Mouse (Mus musculus) intestine, postnatal 0 days (tissue): ENCODE data around the gene Dph5. TPM values are rescaled to one million over a fixed set of nuclear protein-coding genes. Genes with fewer than 3 reads are reported as not detected.

Experiments
- ATAC-seq: fragments of 200-750 bp; cut with Nextera tagmentation; 2 replicates; pipeline ENCODE4 v1.8.0; 2017; ENCODE audit warnings: mild to moderate bottlenecking, moderate TSS enrichment, moderate library complexity
- H3K27ac ChIP-seq: fragments of 300-500 bp; sonication (generic); 2 replicates; pipeline ENCODE4 v1.5.1; 2014; ENCODE audit warnings: mild to moderate bottlenecking, low read depth, low read length, moderate library complexity
- H3K27me3 ChIP-seq: fragments of 300-500 bp; sonication (generic); replicated peaks from 2 replicates; pipeline ENCODE4 v1.6.1; 2014; ENCODE audit warnings: low read length, mixed read lengths; ENCODE audit not compliant: control insufficient read depth, insufficient read depth
- H3K36me3 ChIP-seq: fragments of 300-500 bp; sonication (generic); 2 replicates; pipeline ENCODE4 v1.6.1; 2014; ENCODE audit warnings: mild to moderate bottlenecking, moderate library complexity; ENCODE audit not compliant: control insufficient read depth, insufficient read depth
- H3K4me1 ChIP-seq: fragments of 300-500 bp; sonication (generic); replicated peaks from 2 replicates; pipeline ENCODE4 v1.6.1; 2014; ENCODE audit warnings: antibody characterized with exemption, low read length, mixed read lengths; ENCODE audit not compliant: control insufficient read depth, insufficient read depth
- H3K4me2 ChIP-seq: fragments of 300-500 bp; sonication (generic); replicated peaks from 2 replicates; pipeline ENCODE4 v1.6.1; 2014; ENCODE audit warnings: low read depth, mild to moderate bottlenecking, moderate library complexity
- H3K4me3 ChIP-seq: fragments of 300-500 bp; sonication (generic); 2 replicates; pipeline ENCODE4 v1.5.1; 2014; ENCODE audit warnings: low read depth, low read length
- H3K9ac ChIP-seq: fragments of 300-500 bp; sonication (generic); 2 replicates; pipeline ENCODE4 v1.6.1; 2014; ENCODE audit warnings: mild to moderate bottlenecking, low read depth, low read length
- H3K9me3 ChIP-seq: fragments of 300-500 bp; sonication (generic); 2 replicates; pipeline ENCODE4 v1.6.1; 2016; ENCODE audit warnings: mixed run types; ENCODE audit not compliant: control insufficient read depth
- CTCF ChIP-seq: sonication (generic); IDR thresholded peaks from 2 replicates; pipeline ENCODE4 v1.5.1; 2016; ENCODE audit warnings: low read depth, mild to moderate bottlenecking, control low read depth, antibody characterized with exemption, moderate library complexity
- WGBS: fragments of 180-500 bp; shearing (Covaris S2); extraction: QIAGEN DNeasy Blood & Tissue Kit; methylation state at CpG from one replicate; pipeline ENCODE4 v1.1.7; 2014; 5-methylcytosine and 5-hydroxymethylcytosine counted together
- polyA plus RNA-seq: library from polyadenylated mRNA; unstranded; fragments of >200 nt; fragmentation: Nextera tagmentation; extraction: Ambion mirVana; gene quantifications from 2 replicates; pipeline ENCODE4 v1.2.1, GENCODE M21; 2015

Gene Dph5
- polyA plus RNA-seq, 1 experiment from 2014 or later, result 14.0 TPM

DNA sequence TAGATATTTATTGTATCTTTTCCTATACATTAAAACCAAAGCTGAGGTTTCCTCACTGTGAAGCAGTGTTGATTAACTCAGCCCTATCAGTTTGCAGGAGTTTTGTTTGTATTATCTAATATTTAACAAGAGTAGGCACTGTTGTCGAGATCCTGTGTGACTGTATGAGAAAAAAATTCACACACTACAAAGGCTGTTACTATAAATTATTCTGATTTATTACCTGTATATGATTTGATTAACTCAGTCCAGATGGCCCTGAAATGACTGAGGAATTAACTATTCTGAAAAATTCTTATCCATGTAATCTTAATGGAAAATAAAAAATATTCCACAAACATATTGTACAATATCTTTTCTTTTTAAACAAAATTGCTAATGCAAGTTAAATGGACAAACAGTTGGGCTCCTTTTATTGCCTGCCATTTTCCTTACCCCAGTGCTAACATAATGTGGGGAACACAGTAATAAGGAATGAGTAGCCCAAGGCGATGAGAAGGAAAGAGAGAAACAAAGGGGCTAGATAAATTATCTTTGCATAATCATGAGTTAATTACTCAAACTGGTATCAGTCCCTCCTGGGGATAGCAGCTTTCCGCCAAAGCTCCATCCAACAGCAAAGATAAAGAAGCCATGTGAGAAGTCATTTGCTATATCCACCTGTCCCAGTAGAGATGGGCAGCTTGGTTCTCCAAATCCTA is 61.7 kb downstream of the Dph5 start:
- no peak overlapping the region for H3K4me3 ChIP-seq
- WGBS, result 66% methylated on average over 3 of the region's 3 CpGs
- no peak overlapping the region for H3K27ac ChIP-seq
- no peaks in the 10 kb centered on the region for H3K9me3 ChIP-seq
- no peak overlapping the region for H3K9ac ChIP-seq
- no peak overlapping the region for H3K4me2 ChIP-seq
- no peak for TF ChIP-seq CTCF
- no peaks in the 10 kb centered on the region for H3K4me1 ChIP-seq
- peaks cover 39% of the 10 kb centered on the region for H3K36me3 ChIP-seq
- H3K27me3 ChIP-seq, result no peaks in the 10 kb centered on the region
- no peak for ATAC-seq

DNA sequence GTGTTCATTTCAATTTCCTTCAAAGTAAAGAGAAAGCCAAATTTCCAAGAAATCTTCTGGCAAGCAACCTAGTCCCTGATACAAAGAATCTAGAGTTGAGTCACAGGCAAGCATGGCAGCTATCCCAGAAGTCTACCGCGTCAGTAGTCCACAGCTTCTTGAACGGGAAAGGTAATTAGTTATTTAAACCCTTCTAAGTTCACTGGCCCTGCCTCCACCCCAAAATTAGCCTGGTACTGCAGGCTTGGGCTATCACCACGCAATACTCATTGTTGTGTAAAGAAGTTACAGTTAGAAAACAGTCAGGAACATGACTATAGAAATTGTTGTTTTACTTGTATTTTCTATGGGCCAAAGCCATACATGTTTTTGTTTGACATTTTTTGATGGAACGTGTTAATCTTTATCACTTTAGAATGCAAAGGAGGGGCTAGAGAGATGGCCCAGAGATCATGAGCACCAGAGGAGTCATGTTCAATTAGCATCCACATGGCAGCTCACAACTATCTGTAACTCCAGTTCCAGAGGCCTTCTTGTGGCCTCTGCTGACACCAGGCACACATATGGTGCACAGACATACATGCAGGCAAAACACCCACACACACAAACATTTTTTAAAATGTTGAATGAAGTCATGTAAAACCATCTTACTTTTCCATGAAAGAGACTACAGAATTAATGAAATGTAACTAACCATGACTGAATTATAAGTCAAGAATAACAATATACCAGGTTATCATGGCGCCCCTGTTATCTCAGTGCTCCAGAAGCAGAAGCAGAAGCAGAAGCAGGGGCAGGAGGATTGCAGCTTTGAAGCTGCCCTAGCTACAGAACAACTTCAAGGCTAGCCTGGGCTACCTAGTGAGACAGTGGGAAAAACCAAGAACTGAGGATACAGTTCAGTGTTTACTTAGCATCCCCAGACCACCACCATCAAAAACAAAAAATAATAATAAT is 62.6 kb downstream of the Dph5 start:
- Histone ChIP-seq H3K4me2 (no peak overlapping the region), H3K9me3 (no peaks in the 10 kb centered on the region), H3K36me3 (peaks cover 34% of the 10 kb centered on the region), H3K4me3 (no peak overlapping the region), H3K27me3 (no peaks in the 10 kb centered on the region), H3K4me1 (no peaks in the 10 kb centered on the region), H3K27ac (no peak overlapping the region), H3K9ac (no peak overlapping the region)
- no peak for TF ChIP-seq CTCF
- 88% methylated on average over 6 of the region's 6 CpGs for WGBS
- no peak for ATAC-seq

DNA sequence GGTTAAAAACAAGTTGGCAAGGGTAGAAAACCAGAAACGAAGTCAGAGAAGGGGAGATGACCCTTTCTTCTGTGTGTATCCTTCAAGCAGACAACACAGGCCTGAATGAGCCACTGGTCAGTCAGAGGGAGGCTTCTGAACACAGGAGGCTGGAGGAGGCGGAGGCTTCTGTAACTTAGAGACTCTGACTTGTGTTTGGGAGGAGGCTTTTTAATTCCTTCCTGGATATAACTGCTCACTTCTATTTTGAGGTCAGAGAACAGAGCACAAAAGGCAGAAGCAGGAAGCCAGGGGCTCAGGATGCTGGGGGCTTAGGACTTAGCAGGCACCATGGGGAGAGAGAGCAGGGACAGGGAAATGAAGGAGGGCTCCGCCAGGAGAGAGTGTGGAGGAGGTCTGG is 63.6 kb downstream of the Dph5 start:
- no peak for ATAC-seq
- 88% methylated on average over 3 of the region's 3 CpGs for WGBS
- Histone ChIP-seq H3K4me2 (no peak overlapping the region), H3K36me3 (peaks cover 39% of the 10 kb centered on the region), H3K27ac (no peak overlapping the region), H3K4me1 (no peaks in the 10 kb centered on the region), H3K9ac (no peak overlapping the region), H3K4me3 (no peak overlapping the region), H3K9me3 (no peaks in the 10 kb centered on the region), H3K27me3 (no peaks in the 10 kb centered on the region)
- TF ChIP-seq CTCF, result no peak

DNA sequence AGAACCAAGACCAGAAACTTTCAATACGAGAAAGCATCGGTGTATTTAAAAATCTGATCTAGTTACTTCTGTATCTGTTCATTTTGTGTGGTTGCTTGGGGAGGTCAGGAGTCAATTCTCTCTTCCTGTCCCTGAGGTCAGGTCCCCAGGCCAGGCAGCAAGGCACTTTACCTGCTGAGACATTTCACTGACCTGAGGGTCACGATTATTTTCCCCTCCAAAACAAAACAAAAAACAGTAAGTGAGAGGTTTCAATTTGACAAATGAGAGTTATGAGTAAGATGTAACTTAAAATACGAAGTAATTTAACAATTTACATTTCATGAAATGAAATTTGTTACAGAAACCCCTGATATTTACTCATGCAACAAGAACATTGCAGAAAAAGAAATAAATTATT is 64.7 kb downstream of the Dph5 start:
- no peaks in the 10 kb centered on the region for H3K27me3 ChIP-seq
- H3K9ac ChIP-seq, result no peak overlapping the region
- H3K4me1 ChIP-seq, result no peaks in the 10 kb centered on the region
- no peak overlapping the region for H3K27ac ChIP-seq
- WGBS, result 89% methylated on average over 4 of the region's 4 CpGs
- H3K4me3 ChIP-seq, result no peak overlapping the region
- H3K36me3 ChIP-seq, result peaks cover 38% of the 10 kb centered on the region
- H3K4me2 ChIP-seq, result no peak overlapping the region
- ATAC-seq, result no peak
- no peaks in the 10 kb centered on the region for H3K9me3 ChIP-seq
- TF ChIP-seq CTCF, result no peak

DNA sequence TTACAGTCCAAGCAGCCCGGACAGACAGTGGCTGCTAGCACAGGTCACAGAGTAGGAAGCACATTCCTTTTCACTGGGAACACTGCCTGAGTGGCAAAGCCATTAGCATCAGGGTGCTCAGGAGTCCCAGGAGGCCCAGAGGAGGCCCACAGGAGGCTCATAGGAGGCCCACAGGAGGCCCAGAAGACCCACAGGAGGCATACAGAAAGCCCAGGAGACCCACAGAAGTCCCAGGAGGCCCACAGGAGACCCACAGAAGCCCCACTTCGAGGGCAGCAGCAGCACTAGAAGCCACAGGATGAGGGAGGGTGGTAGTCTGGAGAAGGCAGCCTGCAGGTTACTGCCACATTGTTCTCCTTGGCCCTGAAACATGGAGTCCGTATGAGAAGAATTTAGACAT is 65.5 kb downstream of the Dph5 start:
- no peak overlapping the region for H3K27ac ChIP-seq
- 81% methylated on average over 3 of the region's 3 CpGs for WGBS
- no peak for ATAC-seq
- H3K4me1 ChIP-seq, result no peaks in the 10 kb centered on the region
- TF ChIP-seq CTCF, result no peak
- peaks cover 43% of the 10 kb centered on the region for H3K36me3 ChIP-seq
- no peak overlapping the region for H3K9ac ChIP-seq
- H3K4me3 ChIP-seq, result no peak overlapping the region
- H3K27me3 ChIP-seq, result no peaks in the 10 kb centered on the region
- H3K9me3 ChIP-seq, result no peaks in the 10 kb centered on the region
- H3K4me2 ChIP-seq, result no peak overlapping the region

DNA sequence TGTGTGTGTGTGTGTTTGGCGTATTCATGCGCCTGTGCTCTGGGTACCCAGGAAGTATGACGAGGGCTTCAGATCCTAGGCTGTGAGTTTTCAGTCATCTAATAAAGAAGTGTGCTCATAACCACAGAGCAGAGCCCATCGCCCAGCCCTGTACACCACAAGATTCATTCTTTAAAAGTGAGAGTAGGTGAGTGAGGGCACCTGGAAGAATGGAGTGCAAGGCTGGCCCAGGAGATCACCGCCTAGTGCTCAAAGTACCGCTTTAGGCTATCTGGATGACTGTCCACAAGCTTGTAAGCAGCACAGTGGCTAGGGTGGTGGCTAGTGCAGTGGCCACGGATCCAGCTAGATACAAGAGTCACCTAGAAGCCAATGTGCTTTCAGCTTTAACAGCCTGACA is 69.6 kb downstream of the Dph5 start:
- Histone ChIP-seq H3K36me3 (peaks cover 38% of the 10 kb centered on the region), H3K27me3 (no peaks in the 10 kb centered on the region), H3K9ac (no peak overlapping the region), H3K4me3 (no peak overlapping the region), H3K4me1 (no peaks in the 10 kb centered on the region), H3K9me3 (no peaks in the 10 kb centered on the region), H3K27ac (no peak overlapping the region), H3K4me2 (no peak overlapping the region)
- 95% methylated on average over 7 of the region's 7 CpGs for WGBS
- TF ChIP-seq CTCF, result no peak
- no peak for ATAC-seq
